Mouse (Mus musculus) G1E-ER4 (cell line): ENCODE results near the gene N4bp2. TPM values are rescaled to one million over a fixed set of nuclear protein-coding genes. Genes with fewer than 3 reads are reported as not detected.

Source experiments
- GATA1 ChIP-seq: IDR thresholded peaks from one replicate; pipeline ENCODE4 v1.8.0; 2012; ENCODE audit warnings: low read length, inconsistent platforms
- polyA plus RNA-seq: library from polyadenylated mRNA; stranded (reverse); fragments of >175 nt; gene quantifications from 2 replicates; pipeline ENCODE4 v1.2.3, GENCODE M21; 2012

N4bp2 gene
- polyA plus RNA-seq, 1 experiment: 30.7 TPM

GRCm38 (mm10) chr5:65761020-65761419, 2.3 kb upstream of the N4bp2 start:
- no peak for TF ChIP-seq GATA1

DNA sequence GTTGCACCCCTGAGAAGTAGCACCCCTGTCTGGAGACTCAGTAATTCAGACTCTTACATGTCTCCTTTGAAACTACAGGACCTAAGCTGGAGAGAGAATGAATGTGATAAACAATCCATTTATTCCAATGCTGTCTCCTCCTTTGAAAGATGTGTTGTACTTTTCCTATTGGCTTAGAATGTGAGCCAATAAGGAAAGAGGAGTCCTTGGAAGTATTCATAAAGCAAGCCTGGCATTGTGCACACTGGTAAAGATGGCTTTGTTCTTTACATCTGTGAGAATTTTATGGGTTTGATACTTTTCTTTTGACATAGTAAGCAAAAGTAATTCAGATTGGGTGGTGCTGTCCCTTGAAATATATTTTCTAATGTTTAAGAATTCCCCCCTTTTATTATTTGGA, 1.4 kb upstream of the N4bp2 start:
- no peak for TF ChIP-seq GATA1

GRCm38 (mm10) chr5:65762686-65763085, 635 bp upstream of the N4bp2 start:
- no peak for TF ChIP-seq GATA1

- no peak for TF ChIP-seq GATA1
Measured at GRCm38 (mm10) chr5:65763916-65764785, 830 bp downstream of the N4bp2 start.

- no peak for TF ChIP-seq GATA1
Measured at GRCm38 (mm10) chr5:65764786-65765634, 1.7 kb downstream of the N4bp2 start.

DNA sequence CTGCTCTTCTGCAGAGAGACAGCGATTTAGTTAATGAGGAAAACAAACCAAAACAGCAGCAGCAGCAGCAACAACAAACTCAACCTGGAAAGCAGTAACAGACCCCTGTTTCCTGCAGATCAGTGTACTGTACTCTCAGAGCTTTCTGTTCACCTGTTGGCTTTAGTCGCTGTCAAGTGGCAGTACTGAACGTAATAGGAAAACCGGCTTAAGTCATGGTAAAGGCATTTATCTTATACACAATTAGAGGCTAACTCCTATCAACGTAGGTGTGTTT, 2.3 kb downstream of the N4bp2 start:
- TF ChIP-seq GATA1: no peak

GRCm38 (mm10) chr5:65768007-65768406, 4.7 kb downstream of the N4bp2 start:
- no peak for TF ChIP-seq GATA1

DNA sequence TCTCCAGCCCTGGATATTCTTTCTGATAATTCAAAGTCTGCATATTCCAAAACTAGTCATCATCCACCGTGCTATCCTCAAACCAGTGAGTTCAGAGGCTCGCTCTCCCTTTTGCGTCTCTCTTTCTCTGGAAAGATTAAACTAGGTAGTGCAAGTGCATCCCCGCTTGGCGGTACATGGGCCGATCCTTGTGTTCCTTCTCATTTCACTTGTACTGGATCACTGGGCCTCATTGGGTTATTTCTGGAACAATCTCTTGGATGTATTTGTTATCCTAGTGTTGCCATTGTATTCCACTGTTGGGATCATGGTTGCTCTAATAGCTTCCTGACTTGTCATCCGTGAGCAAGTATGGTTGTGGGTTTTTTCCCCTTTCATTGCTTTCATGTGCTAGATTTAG, 6.7 kb downstream of the N4bp2 start:
- TF ChIP-seq GATA1: no peak

DNA sequence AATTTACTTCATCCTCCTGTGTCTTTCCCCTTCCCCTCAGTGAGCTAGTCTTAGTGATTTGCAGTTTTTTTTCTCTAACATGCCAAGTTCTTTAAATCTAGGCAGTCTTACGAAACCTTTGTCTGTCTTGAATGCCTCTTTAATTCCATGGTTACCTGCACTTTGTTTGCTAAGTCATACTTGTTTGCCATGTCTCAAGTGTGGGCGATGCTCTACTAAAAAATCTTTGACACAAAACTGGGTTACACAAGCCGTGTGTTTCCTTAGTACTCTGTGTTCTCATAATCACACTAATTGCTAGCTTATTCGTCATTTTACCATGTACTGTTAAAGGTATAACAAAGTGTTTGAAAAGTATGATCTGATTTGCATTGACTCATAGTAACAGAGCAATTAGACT, 7.2 kb downstream of the N4bp2 start:
- no peak for TF ChIP-seq GATA1

DNA sequence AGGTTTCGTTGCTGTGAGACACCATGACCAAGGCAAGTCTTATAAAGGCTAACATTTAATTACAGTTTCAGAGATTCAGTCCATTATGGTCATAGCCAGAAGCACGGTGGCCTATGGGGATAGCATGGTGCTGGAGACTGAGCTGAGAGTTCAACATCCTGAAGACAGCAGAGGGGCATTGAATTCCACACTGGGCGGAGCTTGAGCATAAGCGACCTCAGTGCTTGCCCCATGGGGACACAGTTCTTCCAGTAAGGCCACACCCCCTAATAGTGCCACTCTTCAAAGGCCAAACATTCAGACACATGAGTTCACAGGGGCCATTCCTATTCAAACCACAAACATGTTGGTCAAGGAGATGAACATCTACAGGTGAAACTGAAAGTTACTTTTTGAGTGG, 12.8 kb downstream of the N4bp2 start:
- TF ChIP-seq GATA1: no peak

- TF ChIP-seq GATA1: no peak
Measured at GRCm38 (mm10) chr5:65776907-65777306, 13.6 kb downstream of the N4bp2 start.

DNA sequence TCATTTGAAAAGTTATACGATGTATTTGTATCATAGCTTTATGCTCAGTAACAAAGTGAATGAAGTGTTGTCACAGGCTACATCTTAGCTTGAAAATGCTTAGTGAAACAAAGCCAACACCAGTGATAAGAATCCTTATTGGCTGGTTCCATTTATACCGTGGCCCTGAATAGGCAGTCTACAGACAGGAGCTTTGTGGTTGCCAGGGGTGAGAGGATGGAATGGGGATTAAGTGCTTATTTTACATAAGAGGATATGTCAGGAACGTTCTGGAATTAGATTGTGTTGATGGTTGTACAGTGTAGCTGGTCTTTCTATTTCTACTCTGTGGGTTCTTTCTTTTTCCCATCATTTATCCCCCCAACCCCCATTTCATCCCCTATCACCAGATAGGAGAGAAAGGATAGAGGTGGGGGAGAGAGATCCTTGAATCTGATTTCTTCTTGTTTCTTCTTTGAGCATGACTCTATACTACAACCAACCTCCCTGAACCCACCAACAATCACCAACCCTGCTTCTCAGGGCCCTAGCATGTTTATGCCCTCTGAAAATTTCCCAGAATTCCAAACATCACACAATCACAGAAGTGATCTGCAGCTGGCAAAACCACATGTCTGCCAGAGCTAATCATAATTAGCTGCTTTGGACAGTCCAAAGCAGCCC, 16.2 kb downstream of the N4bp2 start:
- no peak for TF ChIP-seq GATA1

DNA sequence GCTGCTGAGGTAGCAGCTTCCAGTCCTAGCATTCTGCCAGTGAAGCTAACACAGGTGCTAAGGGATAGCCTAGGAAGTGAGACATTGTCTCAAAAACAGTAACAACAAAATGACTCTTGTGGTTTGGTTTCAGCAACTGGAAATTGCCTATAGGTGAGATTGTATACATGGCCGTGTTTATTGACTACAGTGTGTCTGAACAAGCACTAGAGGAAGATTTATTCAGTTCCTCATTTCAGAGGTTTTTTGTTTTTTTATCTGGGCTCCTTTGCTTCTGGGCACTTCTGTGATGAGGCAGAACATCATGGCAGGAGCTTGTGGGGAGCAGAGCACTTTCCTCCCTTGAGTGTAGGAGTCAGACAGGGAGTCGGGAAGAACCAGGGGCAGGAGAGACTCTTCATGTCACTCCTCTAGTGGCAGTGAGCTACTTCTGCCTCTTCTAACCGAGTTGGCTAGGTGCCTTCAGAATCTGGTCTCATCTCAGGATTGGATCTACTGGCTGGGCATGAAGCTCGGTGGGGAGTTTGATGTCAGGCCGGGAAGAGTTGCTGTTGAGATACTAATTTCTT, 17.9 kb downstream of the N4bp2 start:
- no peak for TF ChIP-seq GATA1

- TF ChIP-seq GATA1: no peak
Measured at GRCm38 (mm10) chr5:65781769-65782715, 18.7 kb downstream of the N4bp2 start.

- TF ChIP-seq GATA1: no peak
Measured at GRCm38 (mm10) chr5:65790604-65791225, 27.4 kb downstream of the N4bp2 start.
